Comparison of ENCODE assay signal across 14 mouse cellular contexts in the genomic region with DNA sequence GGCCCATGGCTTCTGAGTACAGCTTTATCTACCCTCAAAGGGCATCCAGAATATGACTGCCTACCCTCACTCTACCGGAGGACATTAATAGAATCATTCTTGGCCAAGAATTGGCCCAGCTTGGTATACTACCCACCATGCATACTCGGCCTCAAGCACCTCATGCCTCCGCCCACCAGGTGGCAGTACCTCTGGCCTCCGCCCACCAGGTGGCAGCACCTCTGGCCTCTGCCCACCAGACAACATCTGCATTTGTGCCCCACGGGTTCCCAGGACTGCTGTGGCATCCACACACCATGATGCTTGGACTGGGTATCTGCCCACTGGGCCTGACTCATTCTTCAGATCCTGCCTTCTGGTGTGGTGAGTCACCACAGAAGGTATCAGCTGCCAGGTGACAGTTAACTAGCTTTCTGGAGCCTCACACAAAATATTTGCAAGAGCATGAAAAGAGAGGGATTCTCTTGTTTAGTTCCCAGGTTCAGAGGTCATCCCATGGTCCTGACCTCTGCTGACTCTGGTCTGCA.
DNase-seq lines count a peak whose midpoint lies in the region; ATAC-seq and TF ChIP-seq lines count a peak whose summit lies in the region.
"Had no signal": no experiment of that assay in that cellular context is flagged by ENCODE, and none has a peak within 500 bp of the region (broad histone marks: within the 10 kb centered on the region; RNA-seq: fewer than 3 reads in every experiment).

No protein-coding gene starts in this region.

- no peak for TF ChIP-seq POLR2A in cerebellum, adult 2 months (IDR thresholded peaks at IDR 0.05; ENCODE audit: borderline replicate concordance, insufficient read depth, low read length)

- no peaks in the 10 kb centered on the region for H3K9me3 ChIP-seq in liver, postnatal 0 days (ENCODE audit: low read length)
- peaks cover 19% of the 10 kb centered on the region; the same call in 1 of the 2 replicates for H3K9me3 ChIP-seq in liver, embryonic 12.5 days (replicated peaks)
- H3K9me3 ChIP-seq in hindbrain, embryonic 16.5 days (ENCODE audit: control insufficient read depth, low read length), result no peaks in the 10 kb centered on the region
- H3K9me3 ChIP-seq: forebrain, embryonic 13.5 days; limb, embryonic 10.5 days; neural tube, embryonic 13.5 days had no signal

- H3K27ac ChIP-seq in cerebellum, adult 2 months (ENCODE audit: insufficient read depth, low read length), result no peak overlapping the region
- H3K27ac ChIP-seq in liver, postnatal 0 days (ENCODE audit: low read depth), result no peak overlapping the region
- H3K27ac ChIP-seq in liver, embryonic 12.5 days, result no peak overlapping the region
- H3K27ac ChIP-seq in hindbrain, embryonic 16.5 days (ENCODE audit: low read depth, low read length), result no peak overlapping the region
- H3K27ac ChIP-seq: forebrain, embryonic 13.5 days; limb, embryonic 10.5 days; neural tube, embryonic 13.5 days had no signal

- TF ChIP-seq EP300 in liver, postnatal 0 days (IDR thresholded peaks at IDR 0.05; ENCODE audit: low read depth), result no peak

- no peak overlapping the region for H3K4me3 ChIP-seq in cerebellum, adult 2 months (replicated peaks; ENCODE audit: insufficient read depth, low read depth, low read length)
- H3K4me3 ChIP-seq in liver, postnatal 0 days (ENCODE audit: low read depth, low read length), result no peak overlapping the region
- no peak overlapping the region for H3K4me3 ChIP-seq in liver, embryonic 12.5 days
- H3K4me3 ChIP-seq in hindbrain, embryonic 16.5 days (ENCODE audit: low read length), result no peak overlapping the region
- H3K4me3 ChIP-seq: forebrain, embryonic 13.5 days; limb, embryonic 10.5 days; neural tube, embryonic 13.5 days had no signal

- peaks cover 7% of the 10 kb centered on the region for H3K4me1 ChIP-seq in cerebellum, adult 2 months (ENCODE audit: control insufficient read depth, insufficient read depth, low read length)
- H3K4me1 ChIP-seq in liver, postnatal 0 days (ENCODE audit: insufficient read depth), result no peaks in the 10 kb centered on the region
- no peaks in the 10 kb centered on the region for H3K4me1 ChIP-seq in liver, embryonic 12.5 days
- H3K4me1 ChIP-seq in hindbrain, embryonic 16.5 days (ENCODE audit: control insufficient read depth, insufficient read depth, low read depth, low read length), result peaks cover 8% of the 10 kb centered on the region
- H3K4me1 ChIP-seq: megakaryocyte, embryonic 14.5 days had no signal

- H3K27me3 ChIP-seq in cerebellum, adult 2 months (ENCODE audit: control insufficient read depth, insufficient read depth, low read length), result no peaks in the 10 kb centered on the region
- no peaks in the 10 kb centered on the region for H3K27me3 ChIP-seq in liver, postnatal 0 days (ENCODE audit: insufficient read depth, low read length)
- H3K27me3 ChIP-seq in liver, embryonic 12.5 days (replicated peaks), result 0 out of 2 replicates have a peak, but pooled peaks cover 6% of the 10 kb centered on the region
- H3K27me3 ChIP-seq in hindbrain, embryonic 16.5 days (replicated peaks; ENCODE audit: control insufficient read depth, insufficient read depth, low read length), result no peaks in the 10 kb centered on the region
- H3K27me3 ChIP-seq: forebrain, embryonic 13.5 days; neural tube, embryonic 13.5 days had no signal

- no peak overlapping the region for H3K9ac ChIP-seq in liver, postnatal 0 days (replicated peaks)
- no peak overlapping the region for H3K9ac ChIP-seq in liver, embryonic 12.5 days
- H3K9ac ChIP-seq in hindbrain, embryonic 16.5 days (ENCODE audit: low read depth, low read length), result no peak overlapping the region
- H3K9ac ChIP-seq: forebrain, embryonic 13.5 days; neural tube, embryonic 13.5 days had no signal

- peak; percentile 40; the same call in 1 of the 2 replicates for TF ChIP-seq CTCF in cerebellum, adult 2 months (IDR thresholded peaks at IDR 0.05; ENCODE audit: borderline replicate concordance, insufficient read depth, low read depth, low read length)
- peak; percentile 51 for TF ChIP-seq CTCF in liver, postnatal 0 days (IDR thresholded peaks at IDR 0.05; ENCODE audit: low read depth)

- no peak overlapping the region for H3K4me2 ChIP-seq in liver, postnatal 0 days (ENCODE audit: low read depth, low read length)
- H3K4me2 ChIP-seq in liver, embryonic 12.5 days, result no peak overlapping the region
- no peak overlapping the region for H3K4me2 ChIP-seq in hindbrain, embryonic 16.5 days (ENCODE audit: low read length)
- H3K4me2 ChIP-seq: forebrain, embryonic 13.5 days; heart, embryonic 11.5 days; neural tube, embryonic 13.5 days had no signal

- H3K36me3 ChIP-seq in liver, postnatal 0 days (replicated peaks; ENCODE audit: insufficient read depth, low read length), result no peaks in the 10 kb centered on the region
- no peaks in the 10 kb centered on the region for H3K36me3 ChIP-seq in liver, embryonic 12.5 days
- no peaks in the 10 kb centered on the region for H3K36me3 ChIP-seq in hindbrain, embryonic 16.5 days (ENCODE audit: control insufficient read depth, insufficient read depth, low read length)
- H3K36me3 ChIP-seq: limb, embryonic 10.5 days; neural tube, embryonic 13.5 days had no signal

- ATAC-seq in liver, postnatal 0 days, result no peak
- no peak for ATAC-seq in liver, embryonic 12.5 days
- peak; percentile 28; the same call in 1 of the 2 replicates for ATAC-seq in granulocyte monocyte progenitor cell, adult 5-6 weeks (replicated peaks; ENCODE audit: poor library complexity, severe bottlenecking)
- no peak for ATAC-seq in hindbrain, embryonic 16.5 days
- ATAC-seq: forebrain, embryonic 13.5 days had no signal

- WGBS in cerebellum, adult 2 months, result 78% methylated on average over 5 of the region's 5 CpGs
- 80% methylated on average over 5 of the region's 5 CpGs for WGBS in liver, postnatal 0 days (ENCODE audit: insufficient replicate concordance)
- 76% methylated on average over 5 of the region's 5 CpGs for WGBS in liver, embryonic 12.5 days (ENCODE audit: insufficient replicate concordance)
- WGBS in hindbrain, embryonic 16.5 days, result 94% methylated on average over 5 of the region's 5 CpGs

- peak in 1 of 2 experiments; percentile 27 for DNase-seq in cerebellum, adult 2 months
- no peak for DNase-seq in cerebellum, adult 9-11 months
- DNase-seq in liver, postnatal 0 days, result no peak
- peak; percentile 23 for DNase-seq in CD4-positive helper T cell, adult 2 months (ENCODE audit: low read depth, low spot score)
- DNase-seq in heart, adult 11 months, result no peak
- DNase-seq: adrenal gland, postnatal 36 days had no signal
